Mouse (Mus musculus): ENCODE data around the gene Fat1.

The Fat1 gene

GRCm38 (mm10) chr8:45002686-45003085, 67.4 kb downstream of the Fat1 start:
- in situ Hi-C loops (cut with MboI; ENCODE audit: low sequenced_read_pairs): no loop called here

DNA sequence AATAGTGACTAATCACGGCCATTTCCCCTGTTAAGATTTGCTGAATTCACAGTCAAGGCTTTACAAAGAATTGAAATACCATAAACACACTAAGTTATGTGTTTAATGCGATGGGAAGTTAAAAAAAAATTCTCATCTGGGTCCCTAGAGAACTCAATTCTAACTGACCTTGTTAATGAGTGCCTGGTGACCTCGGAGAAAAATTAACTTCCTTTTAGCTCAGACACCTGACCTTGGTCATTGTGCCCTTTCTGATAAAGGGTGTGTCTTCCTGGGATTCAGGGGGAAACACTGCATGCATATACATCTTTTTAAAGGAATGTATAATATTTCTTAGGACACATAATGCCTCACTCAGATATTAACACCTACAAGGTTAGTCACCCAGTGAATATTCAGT, 68.8 kb downstream of the Fat1 start:
- in situ Hi-C loops (cut with MboI; ENCODE audit: low sequenced_read_pairs): no loop called here

DNA sequence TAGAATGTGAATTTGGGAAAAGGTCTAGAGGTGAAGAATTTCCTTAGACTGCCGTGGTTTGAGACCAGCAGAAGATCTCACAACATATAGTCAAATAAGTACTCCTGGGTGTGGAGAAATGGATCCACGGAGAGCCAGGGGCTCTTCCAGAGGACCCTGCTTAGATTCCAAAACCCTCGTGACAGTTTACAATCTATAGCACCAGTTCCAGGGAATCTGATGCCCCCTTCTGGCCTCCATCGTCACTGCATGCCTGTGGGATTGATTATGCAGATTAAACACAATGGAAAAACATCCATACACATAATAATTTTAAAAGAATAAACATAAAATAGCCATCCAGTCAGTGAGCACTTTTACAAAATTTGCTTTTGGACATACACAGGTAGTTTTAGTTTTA, 75.4 kb downstream of the Fat1 start:
- in situ Hi-C loops (cut with MboI; ENCODE audit: low sequenced_read_pairs): no loop called here

- in situ Hi-C loops (cut with MboI; ENCODE audit: low sequenced_read_pairs): no loop called here
These were observed 76.5 kb downstream of the Fat1 start for GRCm38 (mm10) chr8:45011774-45012173.

DNA sequence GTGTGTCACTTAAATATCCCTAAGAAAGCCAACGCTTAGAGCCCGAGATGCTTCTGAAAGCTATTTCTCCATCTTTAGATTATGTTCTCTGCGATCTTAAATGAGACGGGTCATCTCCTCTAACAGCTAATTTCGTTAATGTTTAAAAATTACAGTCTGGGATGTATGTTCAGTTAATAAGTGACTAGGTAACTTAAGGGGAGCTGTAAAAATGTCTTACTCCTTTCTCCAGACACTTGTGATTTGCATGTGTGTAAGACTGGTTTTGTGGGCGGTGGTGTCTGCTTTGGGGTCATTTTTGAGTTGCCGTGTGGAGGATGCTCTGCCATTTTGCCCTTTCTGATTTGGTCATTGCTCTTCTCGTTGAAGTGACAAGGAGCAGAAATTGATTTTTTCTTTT, 78.6 kb downstream of the Fat1 start:
- in situ Hi-C loops (cut with MboI; ENCODE audit: low sequenced_read_pairs): no loop called here

DNA sequence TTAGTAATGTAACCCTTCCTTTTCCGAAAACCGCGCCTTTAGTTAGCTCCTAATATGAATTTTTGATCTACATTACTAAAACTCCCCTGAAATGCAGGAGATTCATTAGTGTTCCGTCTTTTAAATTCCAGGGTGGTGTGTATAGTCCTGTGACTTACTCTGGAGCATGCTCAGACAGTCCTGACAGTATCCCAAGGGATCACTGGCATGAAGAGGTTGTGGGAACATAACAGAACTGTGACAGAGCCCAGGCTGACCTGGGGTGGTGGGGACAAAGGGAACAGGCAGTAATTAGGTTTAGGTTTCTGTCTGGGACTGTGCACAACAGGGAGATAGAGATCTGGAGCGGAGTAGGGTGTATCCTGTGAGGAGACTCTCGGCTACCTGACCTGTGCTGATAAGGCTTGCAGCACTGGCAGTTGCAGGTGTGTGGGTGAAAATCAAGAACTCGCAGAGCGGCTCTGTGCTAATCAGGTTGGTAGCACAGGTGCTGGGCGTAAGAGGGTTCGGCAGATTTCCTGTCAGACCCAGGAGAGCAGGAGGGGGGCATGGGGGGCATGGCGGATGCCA, 79.3 kb downstream of the Fat1 start:
- in situ Hi-C loops (cut with MboI; ENCODE audit: low sequenced_read_pairs): no loop called here

DNA sequence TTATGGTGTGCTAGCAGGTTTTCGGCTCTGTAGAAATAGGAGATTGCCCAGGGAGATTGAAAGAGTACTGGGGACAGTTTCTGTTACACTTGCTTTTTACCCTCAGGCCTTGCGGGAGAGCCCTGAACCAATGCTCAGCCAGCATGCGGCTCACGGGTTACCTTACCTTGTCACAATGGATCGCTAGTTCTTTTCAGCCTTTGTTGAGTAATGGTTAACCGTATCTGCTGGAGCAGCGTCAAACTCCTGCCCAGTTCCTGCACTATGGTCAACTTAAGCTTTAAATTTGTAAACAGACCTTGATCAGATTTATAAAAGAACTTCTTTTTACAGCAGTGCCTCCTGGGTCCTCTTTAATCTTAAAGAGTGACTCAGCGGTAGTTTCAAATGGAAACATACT, 80.6 kb downstream of the Fat1 start:
- in situ Hi-C loops (cut with MboI; ENCODE audit: low sequenced_read_pairs): no loop called here

DNA sequence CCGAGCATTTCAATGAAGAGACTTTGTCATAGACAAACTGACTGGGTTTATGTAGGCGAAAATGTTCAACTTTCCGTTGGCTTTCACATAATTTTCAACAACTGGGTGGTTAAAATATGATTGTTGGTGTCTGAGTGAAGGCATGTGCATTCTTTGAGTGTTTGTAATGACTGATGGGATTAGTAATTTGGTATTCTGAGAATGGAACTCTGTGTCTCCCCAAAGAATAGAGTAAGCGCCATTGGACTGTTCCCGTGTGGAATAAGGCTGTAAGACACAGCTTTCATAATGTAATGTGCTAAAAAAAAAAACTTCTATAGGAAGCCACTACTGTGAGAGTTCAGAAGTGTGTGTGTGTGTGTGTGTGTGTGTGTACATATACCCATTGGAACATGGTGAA, 84.0 kb downstream of the Fat1 start:
- in situ Hi-C loops (cut with MboI; ENCODE audit: low sequenced_read_pairs): no loop called here

DNA sequence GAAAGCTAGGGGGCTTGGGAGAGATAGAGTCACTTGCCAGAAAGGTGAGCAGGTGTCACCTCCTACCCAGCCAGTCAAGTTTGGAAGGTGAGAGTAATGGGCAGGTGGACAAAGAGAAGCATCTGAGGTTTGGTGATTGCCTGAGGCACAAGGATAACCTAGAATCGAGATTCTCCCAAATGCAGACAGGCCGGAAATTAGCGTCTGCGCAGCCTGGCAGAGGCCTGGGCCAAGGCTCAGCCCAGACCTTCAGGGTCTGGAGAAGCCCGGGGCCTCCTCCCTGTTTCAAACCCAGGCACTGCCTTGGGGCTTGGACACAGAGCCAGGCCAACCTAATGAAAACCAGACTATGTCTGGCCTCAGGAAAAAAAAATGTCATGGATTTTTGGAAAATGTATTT, 85.9 kb downstream of the Fat1 start:
- in situ Hi-C loops (cut with MboI; ENCODE audit: low sequenced_read_pairs): no loop called here

DNA sequence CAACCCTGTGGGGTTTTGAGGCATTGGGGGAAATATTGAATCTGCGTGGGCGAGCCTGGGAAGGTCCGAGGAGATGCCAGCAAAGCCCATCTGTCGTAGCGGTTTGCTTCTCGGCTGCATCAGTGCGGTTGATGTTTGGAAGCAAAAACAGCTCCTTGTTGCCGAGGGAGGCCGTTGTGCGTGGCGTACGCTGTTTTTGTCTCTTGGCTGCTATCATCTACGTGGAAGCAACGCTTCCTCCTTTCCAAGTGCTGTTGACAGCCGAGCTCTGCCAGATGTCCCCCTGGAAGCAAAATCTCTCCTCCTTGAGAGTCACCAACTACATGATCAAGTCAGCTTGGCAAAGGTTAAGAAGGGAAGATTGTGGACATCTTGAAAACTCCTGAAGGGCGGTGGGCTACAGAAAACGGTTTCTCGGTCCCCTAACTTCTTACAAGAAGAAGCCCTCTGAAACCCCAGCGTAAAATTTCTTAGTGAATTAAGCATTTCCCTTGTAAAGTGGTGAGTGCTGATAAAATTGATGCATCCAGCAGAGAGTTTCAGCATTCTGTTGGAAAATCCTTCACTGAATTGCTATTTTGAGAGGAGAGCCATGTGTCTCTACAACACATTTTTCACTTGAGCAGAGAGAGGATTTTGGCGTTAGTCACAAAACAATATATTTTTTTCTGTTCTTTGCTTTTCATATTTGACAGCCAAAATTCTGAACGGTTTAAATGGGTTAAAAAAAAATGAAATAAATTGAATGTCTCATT, 86.8 kb downstream of the Fat1 start:
- in situ Hi-C loops (cut with MboI; ENCODE audit: low sequenced_read_pairs): no loop called here

GRCm38 (mm10) chr8:45028081-45028497, 92.8 kb downstream of the Fat1 start:
- in situ Hi-C loops (cut with MboI; ENCODE audit: low sequenced_read_pairs): no loop called here

DNA sequence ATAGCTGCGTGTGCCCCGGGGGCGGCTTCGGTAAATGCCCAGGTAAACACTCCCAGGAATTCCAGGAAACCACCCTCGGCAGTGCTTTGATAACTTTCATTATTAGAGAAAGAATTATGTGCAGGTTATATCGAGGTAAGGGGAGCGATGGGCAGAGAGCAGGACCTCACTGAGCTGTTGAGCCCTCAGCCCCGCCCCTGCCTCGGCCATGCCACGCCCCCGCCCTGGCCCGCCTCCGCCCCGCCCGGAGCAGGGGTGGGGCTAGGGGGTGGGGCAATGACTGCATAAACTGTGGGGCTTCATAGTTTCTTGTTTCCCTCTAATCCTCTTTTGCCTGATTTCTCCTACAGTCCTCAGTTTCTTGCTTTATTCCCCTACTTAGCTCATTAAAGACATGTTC, 103.1 kb downstream of the Fat1 start:
- in situ Hi-C loops (cut with MboI; ENCODE audit: low sequenced_read_pairs): no loop called here

DNA sequence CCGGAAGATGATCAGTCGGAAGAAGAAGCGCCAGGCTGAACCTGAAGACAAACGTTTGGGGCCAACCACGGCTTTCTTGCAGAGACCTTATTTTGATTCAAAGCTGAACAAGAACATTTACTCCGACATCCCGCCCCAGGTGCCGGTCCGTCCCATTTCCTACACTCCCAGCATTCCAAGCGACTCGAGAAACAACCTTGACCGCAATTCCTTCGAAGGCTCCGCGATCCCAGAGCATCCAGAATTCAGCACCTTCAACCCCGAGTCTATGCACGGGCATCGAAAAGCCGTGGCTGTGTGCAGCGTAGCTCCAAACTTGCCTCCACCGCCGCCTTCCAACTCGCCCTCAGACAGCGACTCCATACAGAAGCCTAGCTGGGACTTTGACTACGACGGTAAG, 108.9 kb downstream of the Fat1 start:
- in situ Hi-C loops (cut with MboI; ENCODE audit: low sequenced_read_pairs): no loop called here

GRCm38 (mm10) chr8:45050451-45050850, 115.2 kb downstream of the Fat1 start:
- in situ Hi-C loops (cut with MboI; ENCODE audit: low sequenced_read_pairs): no loop called here

DNA sequence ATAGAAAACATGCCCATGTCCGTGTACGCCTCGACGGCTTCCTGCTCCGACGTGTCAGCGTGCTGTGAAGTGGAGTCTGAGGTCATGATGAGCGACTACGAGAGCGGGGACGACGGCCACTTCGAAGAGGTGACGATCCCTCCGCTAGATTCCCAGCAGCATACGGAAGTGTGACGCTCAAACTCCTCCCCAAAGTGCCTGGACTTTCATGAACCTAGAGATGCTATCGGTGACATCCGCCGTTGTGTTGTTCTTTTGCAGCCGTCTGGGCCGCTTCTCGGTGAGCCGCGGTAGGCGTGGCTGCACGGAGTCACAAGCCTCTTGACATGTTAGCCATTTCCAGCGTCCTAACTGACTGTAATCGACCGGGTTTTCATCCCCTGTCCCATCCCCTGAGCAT, 116.0 kb downstream of the Fat1 start:
- in situ Hi-C loops (cut with MboI; ENCODE audit: low sequenced_read_pairs): no loop called here

DNA sequence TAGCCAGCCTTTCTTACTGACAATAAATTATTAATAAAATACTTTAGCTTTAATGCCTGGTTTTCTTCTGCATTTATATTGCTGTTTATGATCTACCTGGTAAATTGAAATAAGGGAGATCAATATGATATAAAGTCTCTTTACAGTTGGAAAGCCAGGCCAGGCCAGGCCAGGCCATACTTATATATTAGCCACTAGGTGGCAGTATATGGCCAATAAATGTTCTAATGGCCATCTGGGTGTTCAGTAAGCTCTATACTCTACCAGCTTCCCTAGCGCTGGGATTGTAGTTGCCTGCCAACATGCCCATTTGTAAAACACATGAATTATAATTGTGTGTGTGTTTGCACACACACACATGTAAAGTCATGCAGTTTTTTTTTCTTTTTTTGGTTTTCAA, 117.0 kb downstream of the Fat1 start:
- in situ Hi-C loops (cut with MboI; ENCODE audit: low sequenced_read_pairs): no loop called here

GRCm38 (mm10) chr8:45052618-45053017, 117.4 kb downstream of the Fat1 start:
- in situ Hi-C loops (cut with MboI; ENCODE audit: low sequenced_read_pairs): no loop called here

GRCm38 (mm10) chr8:45055500-45055899, 120.3 kb downstream of the Fat1 start:
- in situ Hi-C loops (cut with MboI; ENCODE audit: low sequenced_read_pairs): no loop called here

- in situ Hi-C loops (cut with MboI; ENCODE audit: low sequenced_read_pairs): no loop called here
These were observed 121.6 kb downstream of the Fat1 start for GRCm38 (mm10) chr8:45056810-45057209.

GRCm38 (mm10) chr8:45060083-45060482, 124.8 kb downstream of the Fat1 start:
- in situ Hi-C loops (cut with MboI; ENCODE audit: low sequenced_read_pairs): no loop called here

DNA sequence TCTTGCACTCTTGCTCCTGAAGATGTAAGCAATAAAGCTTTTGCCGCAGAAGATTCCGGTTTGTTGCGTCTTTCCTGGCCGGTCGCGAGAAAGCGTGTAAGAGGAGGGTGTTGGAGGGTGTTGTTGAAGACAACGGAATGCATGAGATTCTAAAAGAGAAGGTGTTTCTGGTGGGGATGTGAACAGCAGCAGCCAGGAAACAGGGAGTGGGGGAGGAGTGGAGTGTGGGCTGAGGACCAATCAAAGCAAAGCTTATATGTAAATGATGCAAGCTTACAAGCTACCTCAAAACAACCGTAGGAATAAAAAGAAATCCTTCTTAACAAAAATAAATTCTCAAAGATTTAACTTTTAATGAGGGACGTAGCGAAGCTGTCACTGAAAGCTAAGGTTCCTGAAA, 127.1 kb downstream of the Fat1 start:
- in situ Hi-C loops (cut with MboI; ENCODE audit: low sequenced_read_pairs): no loop called here

GRCm38 (mm10) chr8:45062982-45063924, 128.0 kb downstream of the Fat1 start:
- in situ Hi-C loops (cut with MboI; ENCODE audit: low sequenced_read_pairs): no loop called here
